In genomic region chr10:61451463-61451930, GRCm38 (mm10) we compare ENCODE assay signal across 7 mouse cellular contexts. TPM values are rescaled to one million over a fixed set of nuclear protein-coding genes. Genes with fewer than 3 reads are reported as not detected.
A peak's percentile ranks its signal among the peaks of the same experiment; 100 is the strongest.
DNase-seq lines count a peak whose midpoint lies in the region; ATAC-seq and TF ChIP-seq lines count a peak whose summit lies in the region.

No protein-coding gene starts in this region.

- dilution Hi-C loops in CH12.LX (cut with MboI; ENCODE audit: extremely low pct_ligation_motif_present, extremely low pct_unique_long_range_greater_than_20kb, low sequenced_read_pairs), result no loop called here

- peaks cover 29 to 46% of the 10 kb centered on the region in 2 experiments for H3K4me1 ChIP-seq in CH12.LX (ENCODE audit: control insufficient read depth in 1 of 2, insufficient read depth in 2 of 2)
- peaks cover 10% of the 10 kb centered on the region for H3K4me1 ChIP-seq in forebrain, embryonic 14.5 days (ENCODE audit: control insufficient read depth, insufficient read depth, low read length)
- H3K4me1 ChIP-seq in liver, embryonic 15.5 days (replicated peaks), result peaks cover 54% of the 10 kb centered on the region

- H3K4me2 ChIP-seq in CH12.LX (ENCODE audit: insufficient read depth, low read depth, poor library complexity, severe bottlenecking), result peak overlapping the region; percentile 46
- H3K4me2 ChIP-seq in forebrain, embryonic 14.5 days (ENCODE audit: low read length), result peak overlapping the region; percentile 87
- peak overlapping the region; percentile 88 for H3K4me2 ChIP-seq in liver, embryonic 15.5 days

- ATAC-seq in activated CD4-positive, CD25-positive, alpha-beta regulatory T cell, adult 4 months, result peak; percentile 74
- no peak for ATAC-seq in forebrain, embryonic 14.5 days
- ATAC-seq in inflammation-experienced regulatory T-cells, adult 6 months, result peak; percentile 68
- peak; percentile 50 for ATAC-seq in liver, embryonic 15.5 days (ENCODE audit: insufficient read depth)

- no peak for TF ChIP-seq EP300 in CH12.LX (IDR thresholded peaks at IDR 0.05; ENCODE audit: low read length)

- in situ Hi-C loops in CH12.LX (cut with MboI; ENCODE audit: low pct_ligation_motif_present, low pct_unique_long_range_greater_than_20kb, low sequenced_read_pairs), result no loop called here

- no peak for TF ChIP-seq CTCF in CH12.LX (conservative IDR thresholded peaks at IDR 0.05 in 1 of 2, IDR thresholded peaks at IDR 0.05 in 1 of 2; ENCODE audit: low read depth in 2 of 2, low read length in 2 of 2)

- no peak for TF ChIP-seq RAD21 in CH12.LX (IDR thresholded peaks at IDR 0.05; ENCODE audit: low read depth, low read length)

- peak overlapping the region; percentile 65 for H3K9ac ChIP-seq in CH12.LX (ENCODE audit: insufficient read depth, low read depth)
- peak overlapping the region; percentile 93 for H3K9ac ChIP-seq in forebrain, embryonic 14.5 days (ENCODE audit: low read length)
- H3K9ac ChIP-seq in liver, embryonic 15.5 days, result peak overlapping the region; percentile 90

- H3K27ac ChIP-seq in CH12.LX (ENCODE audit: insufficient read depth, low read depth), result 0 out of 2 replicates have a peak overlapping the region, but pooled peaks have one; percentile 42
- H3K27ac ChIP-seq in forebrain, embryonic 14.5 days (ENCODE audit: low read depth, low read length), result no peak overlapping the region; the same call in 1 of the 2 replicates
- peak overlapping the region; percentile 91 for H3K27ac ChIP-seq in liver, embryonic 15.5 days (replicated peaks)

- no peaks in the 10 kb centered on the region for H3K9me3 ChIP-seq in CH12.LX (replicated peaks; ENCODE audit: low read length)
- H3K9me3 ChIP-seq in forebrain, embryonic 14.5 days (replicated peaks; ENCODE audit: control insufficient read depth, low read length), result no peaks in the 10 kb centered on the region
- no peaks in the 10 kb centered on the region for H3K9me3 ChIP-seq in liver, embryonic 15.5 days (replicated peaks)

- DNase-seq in CH12.LX (ENCODE audit: extremely low read depth), result peak; percentile 74
- DNase-seq in forebrain, embryonic 14.5 days (ENCODE audit: low spot score), result no peak
- DNase-seq in natural killer cell, adult 2 months (ENCODE audit: low spot score in 2 of 2), result peak; percentile 43 to 51
- peak; percentile 83 for DNase-seq in yolk sac, embryonic 10.5 days (ENCODE audit: low spot score)

- H3K36me3 ChIP-seq in CH12.LX (replicated peaks in 1 of 2; ENCODE audit: control insufficient read depth in 1 of 2, insufficient read depth in 1 of 2, low read length in 1 of 2), result peaks cover 4 to 26% of the 10 kb centered on the region in 2 experiments
- peaks cover 5% of the 10 kb centered on the region; the same call in 1 of the 2 replicates for H3K36me3 ChIP-seq in forebrain, embryonic 14.5 days (ENCODE audit: control insufficient read depth, insufficient read depth, low read length)
- peaks cover 40% of the 10 kb centered on the region for H3K36me3 ChIP-seq in liver, embryonic 15.5 days (replicated peaks)

- no peak for TF ChIP-seq POLR2A in CH12.LX (IDR thresholded peaks at IDR 0.05; ENCODE audit: low read depth, low read length)

- WGBS in forebrain, embryonic 14.5 days, result 6% methylated on average over 8 of the region's 8 CpGs
- under 1% methylated on average over 8 of the region's 8 CpGs for WGBS in liver, embryonic 15.5 days (ENCODE audit: insufficient replicate concordance)

- H3K4me3 ChIP-seq in CH12.LX (replicated peaks in 1 of 3; ENCODE audit: low read depth in 2 of 3, low read length in 2 of 3, poor library complexity in 1 of 3), result peak overlapping the region; percentile 95 to 99 (median 98)
- H3K4me3 ChIP-seq in forebrain, embryonic 14.5 days (ENCODE audit: low read depth, low read length), result peak overlapping the region; percentile 99
- peak overlapping the region; percentile 99 for H3K4me3 ChIP-seq in liver, embryonic 15.5 days (replicated peaks)

- H3K79me2 ChIP-seq in CH12.LX (replicated peaks; ENCODE audit: control insufficient read depth, extremely low read depth, insufficient read depth, poor library complexity, severe bottlenecking), result peaks cover 59% of the 10 kb centered on the region

- H3K27me3 ChIP-seq in CH12.LX (replicated peaks), result no peaks in the 10 kb centered on the region
- no peaks in the 10 kb centered on the region for H3K27me3 ChIP-seq in forebrain, embryonic 14.5 days (replicated peaks; ENCODE audit: control insufficient read depth, insufficient read depth, low read length)
- no peaks in the 10 kb centered on the region for H3K27me3 ChIP-seq in liver, embryonic 15.5 days

TF ChIP-seq in CH12.LX, 34 proteins besides CTCF, POLR2A, EP300 and RAD21:
- TF ChIP-seq BHLHE40 (IDR thresholded peaks at IDR 0.05; ENCODE audit: low read depth, low read length) (peak; percentile 90), MAZ (IDR thresholded peaks at IDR 0.05; ENCODE audit: low read depth, low read length) (0 out of 2 replicates have a peak, but pooled peaks have one; percentile 50), SIN3A (IDR thresholded peaks at IDR 0.05; ENCODE audit: low read length) (no peak), ELF1 (IDR thresholded peaks at IDR 0.05; ENCODE audit: low read depth, low read length) (peak; percentile 72; the same call in 1 of the 2 replicates)

RNA-seq across cellular contexts. Expression of gene Eif4ebp2, which starts 1.0 kb away (rescaled TPM):
- 12.8 and 16.4 TPM in 2 replicates for total RNA-seq in CH12.LX (2012; rRNA removed)
- 5.5 and 7.5 TPM in 2 replicates for total RNA-seq in CH12.LX (2014; rRNA removed)
- polyA plus RNA-seq in CH12.LX (2012; ENCODE audit: insufficient read length, low read depth), result 65.5 and 73.2 TPM in 2 replicates
- polyA plus RNA-seq in activated CD4-positive, CD25-positive, alpha-beta regulatory T cell, adult 4 months (2017; shearing (Covaris generic)), result 10 to 100 TPM; 21.7 to 34.5 TPM
- 50.0 and 51.3 TPM in 2 replicates for polyA plus RNA-seq in forebrain, embryonic 14.5 days (2014; fragmentation: Nextera tagmentation; extraction: Ambion mirVana)
- 10 to 100 TPM; 19.5 to 27.5 (median 24.2) TPM for polyA plus RNA-seq in inflammation-experienced regulatory T-cells, adult 6 months (2017; shearing (Covaris generic))
- polyA plus RNA-seq in liver, embryonic 15.5 days (2015; fragmentation: Nextera tagmentation; extraction: Ambion mirVana), result 44.1 and 53.5 TPM in 2 replicates

RNA-seq across cellular contexts. Expression of gene Lrrc20, which starts 24.1 kb away (rescaled TPM):
- total RNA-seq in CH12.LX (2012; rRNA removed), result 8.0 and 8.2 TPM in 2 replicates
- total RNA-seq in CH12.LX (2014; rRNA removed), result 9.9 and 11.2 TPM in 2 replicates
- polyA plus RNA-seq in CH12.LX (2012; ENCODE audit: insufficient read length, low read depth), result 12.2 and 13.7 TPM in 2 replicates
- 1 to 10 TPM; 5.0 to 6.2 TPM for polyA plus RNA-seq in activated CD4-positive, CD25-positive, alpha-beta regulatory T cell, adult 4 months (2017; shearing (Covaris generic))
- 21.3 TPM in 2 replicates for polyA plus RNA-seq in forebrain, embryonic 14.5 days (2014; fragmentation: Nextera tagmentation; extraction: Ambion mirVana)
- polyA plus RNA-seq in inflammation-experienced regulatory T-cells, adult 6 months (2017; shearing (Covaris generic)), result 1 to 10 TPM; 5.4 to 6.0 (median 5.8) TPM
- 5.8 and 6.1 TPM in 2 replicates for polyA plus RNA-seq in liver, embryonic 15.5 days (2015; fragmentation: Nextera tagmentation; extraction: Ambion mirVana)

RNA-seq across cellular contexts. Expression of gene Nodal, which starts 33.7 kb away (rescaled TPM):
- total RNA-seq in CH12.LX (2012; rRNA removed), result 0.13 TPM in 1 of 2 replicates, not detected in the other
- not detected in 2 replicates for total RNA-seq in CH12.LX (2014; rRNA removed)
- polyA plus RNA-seq in CH12.LX (2012; ENCODE audit: insufficient read length, low read depth), result not detected in 2 replicates
- not detected for polyA plus RNA-seq in activated CD4-positive, CD25-positive, alpha-beta regulatory T cell, adult 4 months (2017; shearing (Covaris generic))
- 0.14 TPM in 1 of 2 replicates, not detected in the other for polyA plus RNA-seq in forebrain, embryonic 14.5 days (2014; fragmentation: Nextera tagmentation; extraction: Ambion mirVana)
- polyA plus RNA-seq in inflammation-experienced regulatory T-cells, adult 6 months (2017; shearing (Covaris generic)), result under 1 TPM in 2 of 3 experiments, not detected in 1; 0.21 to 0.45 TPM
- polyA plus RNA-seq in liver, embryonic 15.5 days (2015; fragmentation: Nextera tagmentation; extraction: Ambion mirVana), result 0.55 and 0.56 TPM in 2 replicates
